ENCODE assay signal across 25 mouse cellular contexts in genomic region chr4:12273369-12273768, GRCm38 (mm10).
DNase-seq lines count a peak whose midpoint lies in the region; ATAC-seq lines count a peak whose summit lies in the region.
"Had no signal": no experiment of that assay in that cellular context is flagged by ENCODE, and none has a peak within 500 bp of the region (broad histone marks: within the 10 kb centered on the region; RNA-seq: fewer than 3 reads in every experiment).

No protein-coding gene starts in this region.

- no peaks in the 10 kb centered on the region for H3K9me3 ChIP-seq in forebrain, embryonic 12.5 days
- H3K9me3 ChIP-seq in forebrain, embryonic 15.5 days: no peaks in the 10 kb centered on the region
- no peaks in the 10 kb centered on the region for H3K9me3 ChIP-seq in heart, embryonic 10.5 days
- H3K9me3 ChIP-seq in heart, embryonic 11.5 days (replicated peaks; ENCODE audit: control insufficient read depth, low read length): no peaks in the 10 kb centered on the region
- H3K9me3 ChIP-seq in neural tube, embryonic 13.5 days: no peaks in the 10 kb centered on the region
- H3K9me3 ChIP-seq: embryonic facial prominence, embryonic 12.5 days; embryonic facial prominence, embryonic 15.5 days; G1E; hindbrain, embryonic 12.5 days; hindbrain, embryonic 15.5 days had no signal

- no peak overlapping the region for H3K9ac ChIP-seq in forebrain, embryonic 12.5 days
- no peak overlapping the region for H3K9ac ChIP-seq in forebrain, embryonic 15.5 days (replicated peaks)
- no peak overlapping the region for H3K9ac ChIP-seq in heart, embryonic 11.5 days (ENCODE audit: low read depth, low read length)
- H3K9ac ChIP-seq in neural tube, embryonic 13.5 days: no peak overlapping the region
- H3K9ac ChIP-seq: embryonic facial prominence, embryonic 12.5 days; embryonic facial prominence, embryonic 15.5 days; hindbrain, embryonic 12.5 days; hindbrain, embryonic 15.5 days had no signal

- ATAC-seq in forebrain, embryonic 12.5 days (ENCODE audit: low FRiP score): peak; percentile 47; the same call in 1 of the 2 replicates
- ATAC-seq in forebrain, embryonic 15.5 days (replicated peaks): no peak
- no peak for ATAC-seq in heart, embryonic 11.5 days (replicated peaks; ENCODE audit: insufficient number of reproducible peaks, low FRiP score, low TSS enrichment)
- no peak for ATAC-seq in neural tube, embryonic 13.5 days (ENCODE audit: low read depth)
- ATAC-seq: intestine, postnatal 0 days had no signal

- H3K4me2 ChIP-seq in forebrain, embryonic 12.5 days: no peak overlapping the region
- no peak overlapping the region for H3K4me2 ChIP-seq in forebrain, embryonic 15.5 days (replicated peaks)
- no peak overlapping the region for H3K4me2 ChIP-seq in heart, embryonic 11.5 days
- H3K4me2 ChIP-seq in neural tube, embryonic 13.5 days: no peak overlapping the region
- H3K4me2 ChIP-seq: embryonic facial prominence, embryonic 12.5 days; embryonic facial prominence, embryonic 15.5 days; hindbrain, embryonic 12.5 days; hindbrain, embryonic 15.5 days had no signal

- H3K4me1 ChIP-seq in forebrain, embryonic 12.5 days: peaks cover 11% of the 10 kb centered on the region
- H3K4me1 ChIP-seq in forebrain, embryonic 15.5 days: peaks cover 12% of the 10 kb centered on the region; the same call in 1 of the 2 replicates
- peaks cover 32% of the 10 kb centered on the region for H3K4me1 ChIP-seq in heart, embryonic 10.5 days
- peaks cover 4% of the 10 kb centered on the region for H3K4me1 ChIP-seq in heart, embryonic 11.5 days (ENCODE audit: control insufficient read depth, insufficient read depth, low read length)
- H3K4me1 ChIP-seq in neural tube, embryonic 13.5 days (replicated peaks): peaks cover 23% of the 10 kb centered on the region
- H3K4me1 ChIP-seq: embryonic facial prominence, embryonic 12.5 days; embryonic facial prominence, embryonic 15.5 days had no signal

- H3K27me3 ChIP-seq in forebrain, embryonic 12.5 days: no peaks in the 10 kb centered on the region
- no peaks in the 10 kb centered on the region for H3K27me3 ChIP-seq in forebrain, embryonic 15.5 days
- no peaks in the 10 kb centered on the region for H3K27me3 ChIP-seq in heart, embryonic 10.5 days (ENCODE audit: insufficient read depth, poor library complexity, severe bottlenecking)
- no peaks in the 10 kb centered on the region for H3K27me3 ChIP-seq in heart, embryonic 11.5 days (ENCODE audit: control insufficient read depth, insufficient read depth, low read length)
- no peaks in the 10 kb centered on the region for H3K27me3 ChIP-seq in neural tube, embryonic 13.5 days
- H3K27me3 ChIP-seq: CH12.LX; embryonic facial prominence, embryonic 12.5 days; embryonic facial prominence, embryonic 15.5 days; hindbrain, embryonic 12.5 days; hindbrain, embryonic 15.5 days had no signal

- no peaks in the 10 kb centered on the region for H3K36me3 ChIP-seq in forebrain, embryonic 12.5 days (replicated peaks)
- H3K36me3 ChIP-seq in forebrain, embryonic 15.5 days: no peaks in the 10 kb centered on the region
- no peaks in the 10 kb centered on the region for H3K36me3 ChIP-seq in heart, embryonic 10.5 days
- H3K36me3 ChIP-seq in heart, embryonic 11.5 days (ENCODE audit: control insufficient read depth, insufficient read depth, low read length): no peaks in the 10 kb centered on the region
- H3K36me3 ChIP-seq in neural tube, embryonic 13.5 days: no peaks in the 10 kb centered on the region
- H3K36me3 ChIP-seq: embryonic facial prominence, embryonic 12.5 days; embryonic facial prominence, embryonic 15.5 days; G1E; hindbrain, embryonic 12.5 days; hindbrain, embryonic 15.5 days had no signal

- 64% methylated on average over 6 of the region's 6 CpGs for WGBS in forebrain, embryonic 12.5 days
- 66% methylated on average over 6 of the region's 6 CpGs for WGBS in forebrain, embryonic 15.5 days
- WGBS in heart, embryonic 10.5 days: 62% methylated on average over 6 of the region's 6 CpGs
- 65% methylated on average over 6 of the region's 6 CpGs for WGBS in heart, embryonic 11.5 days (ENCODE audit: insufficient replicate concordance)
- 79% methylated on average over 6 of the region's 6 CpGs for WGBS in neural tube, embryonic 13.5 days

- H3K27ac ChIP-seq in forebrain, embryonic 12.5 days: no peak overlapping the region
- no peak overlapping the region for H3K27ac ChIP-seq in forebrain, embryonic 15.5 days (replicated peaks)
- 0 out of 2 replicates have a peak overlapping the region, but pooled peaks have one; percentile 3 for H3K27ac ChIP-seq in heart, embryonic 10.5 days
- H3K27ac ChIP-seq in heart, embryonic 11.5 days (ENCODE audit: low read depth, low read length): no peak overlapping the region
- peak overlapping the region; percentile 14 for H3K27ac ChIP-seq in neural tube, embryonic 13.5 days (replicated peaks)
- H3K27ac ChIP-seq: embryonic facial prominence, embryonic 12.5 days; embryonic facial prominence, embryonic 15.5 days; gastrocnemius, adult 2 months; hindbrain, embryonic 12.5 days; hindbrain, embryonic 15.5 days had no signal

- DNase-seq in heart, embryonic 10.5 days (ENCODE audit: low spot score): no peak
- no peak for DNase-seq in neural tube, embryonic 10.5 days (ENCODE audit: extremely low spot score, low spot score)
- no peak for DNase-seq in right cerebral cortex, postnatal 4 days
- DNase-seq: adrenal gland, adult 2 months; adrenal gland, postnatal 14 days; B cell, adult 2 months; cerebellum, adult 11 months; cerebellum, adult 2 months; cerebellum, adult 9-11 months; cerebellum, postnatal 25 days; gastrocnemius, adult 2 months; gastrocnemius, postnatal 14 days; heart, adult 18-20 months; heart, postnatal 36 days had no signal

- no peak overlapping the region for H3K4me3 ChIP-seq in forebrain, embryonic 12.5 days (replicated peaks)
- H3K4me3 ChIP-seq in forebrain, embryonic 15.5 days: no peak overlapping the region
- no peak overlapping the region for H3K4me3 ChIP-seq in heart, embryonic 10.5 days
- H3K4me3 ChIP-seq in heart, embryonic 11.5 days (ENCODE audit: low read depth, low read length): no peak overlapping the region
- no peak overlapping the region for H3K4me3 ChIP-seq in neural tube, embryonic 13.5 days
- H3K4me3 ChIP-seq: embryonic facial prominence, embryonic 12.5 days; embryonic facial prominence, embryonic 15.5 days; gastrocnemius, adult 2 months; hindbrain, embryonic 12.5 days; hindbrain, embryonic 15.5 days had no signal

Comparison
In these comparisons a context has a peak if more than half of its experiments do, and no peak if none do; other contexts are left out.
1. H3K27ac ChIP-seq: peak in heart, embryonic 10.5 days (single experiment) and neural tube, embryonic 13.5 days (single experiment); none in forebrain, embryonic 12.5 days (single experiment), forebrain, embryonic 15.5 days (single experiment) and heart, embryonic 11.5 days (single experiment).